Mouse (Mus musculus) testis, adult 2 months (tissue): ENCODE measurements around the gene Mtln.

Source experiments
- CTCF ChIP-seq: fragments of 200-500 bp; IDR thresholded peaks from 2 replicates; pipeline ENCODE4 v1.5.1; 2012; ENCODE audit warnings: low read depth, mild to moderate bottlenecking, inconsistent platforms, low read length, moderate library complexity; ENCODE audit not compliant: control insufficient read depth, insufficient read depth, insufficient replicate concordance
- POLR2A ChIP-seq: fragments of 200-500 bp; IDR thresholded peaks from 2 replicates; pipeline ENCODE4 v1.6.1; 2012; ENCODE audit warnings: low read depth, mild to moderate bottlenecking, inconsistent platforms, low read length, moderate library complexity; ENCODE audit not compliant: control insufficient read depth

DNA sequence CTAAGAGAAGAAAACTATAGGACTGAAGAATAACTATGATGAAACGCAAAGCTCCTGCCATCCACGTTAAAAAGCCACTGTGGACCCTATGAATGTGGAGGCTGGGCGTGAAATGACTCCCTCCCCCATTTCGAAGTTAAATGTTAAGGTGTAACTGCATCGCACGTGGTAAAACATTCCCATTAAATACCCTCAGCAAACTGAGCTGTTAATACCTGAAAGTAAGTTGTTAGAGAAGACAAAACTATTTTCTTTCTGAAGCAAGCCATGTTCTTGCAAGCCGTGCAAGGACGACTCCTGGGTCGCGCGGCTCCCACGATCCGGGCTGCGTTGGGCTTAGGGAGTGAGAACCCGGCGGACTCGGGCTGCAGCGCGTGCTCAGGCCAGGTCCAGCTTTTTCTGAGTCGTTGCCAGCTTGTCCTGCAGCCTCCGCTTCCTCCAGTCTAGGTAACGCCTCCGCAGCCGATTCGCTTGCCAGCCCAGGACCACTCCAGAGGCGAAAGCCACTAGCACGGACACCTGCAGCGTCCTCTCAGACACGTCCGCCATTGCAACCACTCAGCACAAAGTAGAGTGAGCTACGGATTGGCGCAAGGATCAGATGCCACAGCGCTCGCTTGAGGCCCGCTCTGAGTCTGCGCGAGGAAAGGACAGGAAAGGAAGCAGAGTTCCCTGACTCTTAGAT, at the start of gene Mtln:
- no peak for TF ChIP-seq CTCF
- TF ChIP-seq POLR2A, result peak; percentile 92
